Mouse (Mus musculus): ENCODE results near the gene Cdh23.

Cdh23 gene

GRCm38 (mm10) chr10:60634391-60634790 is 61.9 kb downstream of the Cdh23 start:
- DNase-seq, result no peak

- DNase-seq, result no peak
Observed at GRCm38 (mm10) chr10:60626086-60626485, 70.2 kb downstream of the Cdh23 start.

- DNase-seq, result no peak
Observed at GRCm38 (mm10) chr10:60625511-60625910, 70.8 kb downstream of the Cdh23 start.

- DNase-seq, result no peak
Observed at GRCm38 (mm10) chr10:60624945-60625344, 71.3 kb downstream of the Cdh23 start.

- no peak for DNase-seq
Observed at GRCm38 (mm10) chr10:60624217-60624708, 72.0 kb downstream of the Cdh23 start.

GRCm38 (mm10) chr10:60622836-60623235 is 73.5 kb downstream of the Cdh23 start:
- no peak for DNase-seq

- DNase-seq, result no peak
Observed at GRCm38 (mm10) chr10:60621470-60622170, 74.7 kb downstream of the Cdh23 start.

GRCm38 (mm10) chr10:60615898-60616297 is 80.4 kb downstream of the Cdh23 start:
- DNase-seq, result no peak

GRCm38 (mm10) chr10:60612893-60613292 is 83.4 kb downstream of the Cdh23 start:
- DNase-seq, result no peak

GRCm38 (mm10) chr10:60607166-60607565 is 89.1 kb downstream of the Cdh23 start:
- no peak for DNase-seq

- DNase-seq, result no peak
Observed at GRCm38 (mm10) chr10:60606661-60607060, 89.6 kb downstream of the Cdh23 start.

- no peak for DNase-seq
Observed at GRCm38 (mm10) chr10:60602235-60602634, 94.1 kb downstream of the Cdh23 start.

GRCm38 (mm10) chr10:60595166-60595565 is 101.1 kb downstream of the Cdh23 start:
- no peak for DNase-seq

- DNase-seq, result no peak
Observed at GRCm38 (mm10) chr10:60592881-60593575, 103.3 kb downstream of the Cdh23 start.

GRCm38 (mm10) chr10:60591281-60591680 is 105.0 kb downstream of the Cdh23 start:
- DNase-seq, result no peak

- DNase-seq, result no peak
Observed at GRCm38 (mm10) chr10:60590241-60590640, 106.0 kb downstream of the Cdh23 start.

GRCm38 (mm10) chr10:60585691-60586090 is 110.6 kb downstream of the Cdh23 start:
- no peak for DNase-seq

GRCm38 (mm10) chr10:60582956-60583355 is 113.3 kb downstream of the Cdh23 start:
- DNase-seq, result no peak

GRCm38 (mm10) chr10:60580666-60581065 is 115.6 kb downstream of the Cdh23 start:
- DNase-seq, result no peak

GRCm38 (mm10) chr10:60578738-60579538 is 117.4 kb downstream of the Cdh23 start:
- no peak for DNase-seq

GRCm38 (mm10) chr10:60577920-60578737 is 118.2 kb downstream of the Cdh23 start:
- no peak for DNase-seq

GRCm38 (mm10) chr10:60577125-60577919 is 119.0 kb downstream of the Cdh23 start:
- DNase-seq, result peak; percentile 65

Measured in kidney, postnatal 14 days (tissue).